Mouse (Mus musculus) embryo, embryonic 10.5 days (tissue): ENCODE results near the gene Epha2.

Experiments used
- DNase-seq: peaks from one replicate; pipeline ENCODE4 v3.0.0-alpha.2; 2015; ENCODE audit warnings: low spot score

Epha2 gene

DNA sequence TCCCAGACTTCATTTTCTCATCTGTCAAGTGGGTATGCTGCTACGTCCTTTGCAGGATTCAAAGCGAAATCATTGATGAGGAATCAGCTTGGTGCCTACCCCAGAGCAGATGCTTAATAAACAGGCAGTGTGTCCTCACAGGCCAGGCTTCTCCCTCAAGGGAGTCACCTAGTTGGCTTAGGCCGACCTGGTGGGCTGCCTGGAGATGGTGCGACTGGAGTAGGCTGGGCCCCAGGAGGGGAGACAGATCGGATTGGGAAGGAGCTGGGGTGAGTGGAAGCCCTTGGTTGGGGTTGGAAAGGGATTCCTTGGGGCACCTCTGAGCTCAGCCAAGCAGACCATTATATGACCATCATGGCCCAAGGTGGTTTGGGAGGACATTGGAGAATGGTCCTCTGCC, 71.4 kb downstream of the Epha2 start:
- DNase-seq, result no peak
